Mouse (Mus musculus) E14TG2a.4 (cell line): ENCODE measurements at regions not wholly inside any gene's neighbourhood (a gene's known extent, or its start where the extent isn't known, plus 50 kb on each side); places are given as distances from the start of the nearest gene placed in this dataset.

Experiments
- H3K27me3 ChIP-seq: 2 replicates; pipeline ENCODE4 v1.6.1; 2014; ENCODE audit warnings: low read length, control low read depth; ENCODE audit not compliant: insufficient read depth
- H3K36me3 ChIP-seq: 2 replicates; pipeline ENCODE4 v1.6.1; 2014; ENCODE audit warnings: low read length, control low read depth; ENCODE audit not compliant: insufficient read depth
- H3K4me1 ChIP-seq: replicated peaks from 2 replicates; pipeline ENCODE4 v1.6.1; 2014; ENCODE audit warnings: low read depth, low read length, control low read depth
- H3K4me3 ChIP-seq: replicated peaks from 2 replicates; pipeline ENCODE4 v1.5.1; 2014; ENCODE audit warnings: mild to moderate bottlenecking, low read length
- H3K9me3 ChIP-seq: 2 replicates; pipeline ENCODE4 v1.6.1; 2014; ENCODE audit warnings: low read length, control low read depth
- CTCF ChIP-seq: conservative IDR thresholded peaks from 2 replicates; pipeline ENCODE4 v1.5.1; 2014; ENCODE audit warnings: low read length
- NANOG ChIP-seq: IDR thresholded peaks from 2 replicates; pipeline ENCODE4 v1.6.1; 2014; ENCODE audit warnings: borderline replicate concordance, low read length, mixed read lengths
- POU5F1 ChIP-seq: IDR thresholded peaks from 2 replicates; pipeline ENCODE4 v1.6.1; 2014; ENCODE audit warnings: low read length, borderline replicate concordance

DNA sequence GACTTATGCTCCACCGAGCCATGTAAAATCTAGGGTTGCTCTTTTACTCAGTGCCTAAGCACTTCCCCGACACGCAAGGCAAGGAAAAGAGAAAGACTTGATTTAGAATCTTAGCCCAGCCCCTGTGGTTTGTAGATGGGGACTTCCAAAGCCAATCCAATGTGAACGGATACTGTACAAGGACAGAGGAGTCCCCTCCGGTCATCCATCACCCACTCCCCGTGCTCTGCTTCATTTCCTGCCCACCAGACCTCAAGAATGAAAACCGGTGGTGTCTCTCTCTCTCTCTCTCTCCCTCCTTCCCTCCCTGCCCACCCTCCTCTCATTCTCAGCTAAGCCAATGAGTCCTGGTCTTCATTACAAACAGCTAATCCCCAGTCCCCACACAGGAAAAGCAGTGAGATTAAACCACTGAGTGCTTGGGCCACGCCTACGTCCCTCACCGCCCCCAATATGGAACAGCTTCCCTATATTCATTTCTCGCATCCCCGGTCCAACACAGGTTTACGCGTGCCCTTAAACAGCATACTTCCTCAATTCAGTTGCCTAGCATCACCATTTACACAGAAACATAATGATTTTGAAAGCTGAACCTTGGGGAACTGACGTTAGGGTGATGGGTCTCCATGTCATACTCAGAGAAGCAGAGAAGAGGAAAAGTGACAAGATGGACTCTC is 151.1 kb upstream of the Noct start:
- no peaks in the 10 kb centered on the region for H3K27me3 ChIP-seq
- H3K36me3 ChIP-seq = no peaks in the 10 kb centered on the region
- H3K4me3 ChIP-seq = no peak overlapping the region
- no peak for TF ChIP-seq CTCF
- TF ChIP-seq NANOG = no peak
- no peak for TF ChIP-seq POU5F1
- H3K9me3 ChIP-seq = no peaks in the 10 kb centered on the region
- H3K4me1 ChIP-seq = no peaks in the 10 kb centered on the region

DNA sequence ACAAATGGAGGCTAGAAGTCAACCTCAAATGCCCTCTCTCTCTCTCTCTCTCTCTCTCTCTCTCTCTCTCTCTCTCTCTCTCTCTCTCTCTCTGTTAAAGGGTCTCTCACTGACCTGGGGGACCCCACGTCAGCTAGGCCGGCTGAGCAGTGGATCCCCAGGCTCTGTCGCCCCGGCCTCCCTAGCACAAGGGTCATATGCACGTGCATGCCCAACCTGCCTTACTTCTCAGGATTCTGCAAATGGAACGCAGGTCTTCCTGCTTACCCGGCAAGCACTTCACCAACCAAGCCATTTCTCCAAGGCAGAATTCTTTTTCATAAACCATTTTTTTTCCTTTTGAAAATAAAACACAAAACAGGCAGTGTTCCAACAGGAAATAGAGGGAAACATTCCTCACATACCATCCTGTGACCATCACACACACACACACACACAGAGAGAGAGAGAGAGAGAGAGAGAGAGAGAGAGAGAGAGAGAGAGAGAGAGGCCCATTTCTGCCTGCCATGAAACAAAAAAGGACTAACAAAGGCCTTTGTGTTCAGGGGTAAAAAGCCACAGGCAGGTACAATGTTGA is 150.4 kb upstream of the Noct start:
- H3K27me3 ChIP-seq = no peaks in the 10 kb centered on the region
- H3K36me3 ChIP-seq = no peaks in the 10 kb centered on the region
- no peak overlapping the region for H3K4me3 ChIP-seq
- H3K4me1 ChIP-seq = no peaks in the 10 kb centered on the region
- TF ChIP-seq POU5F1 (no peak), CTCF (no peak), NANOG (no peak)
- no peaks in the 10 kb centered on the region for H3K9me3 ChIP-seq

DNA sequence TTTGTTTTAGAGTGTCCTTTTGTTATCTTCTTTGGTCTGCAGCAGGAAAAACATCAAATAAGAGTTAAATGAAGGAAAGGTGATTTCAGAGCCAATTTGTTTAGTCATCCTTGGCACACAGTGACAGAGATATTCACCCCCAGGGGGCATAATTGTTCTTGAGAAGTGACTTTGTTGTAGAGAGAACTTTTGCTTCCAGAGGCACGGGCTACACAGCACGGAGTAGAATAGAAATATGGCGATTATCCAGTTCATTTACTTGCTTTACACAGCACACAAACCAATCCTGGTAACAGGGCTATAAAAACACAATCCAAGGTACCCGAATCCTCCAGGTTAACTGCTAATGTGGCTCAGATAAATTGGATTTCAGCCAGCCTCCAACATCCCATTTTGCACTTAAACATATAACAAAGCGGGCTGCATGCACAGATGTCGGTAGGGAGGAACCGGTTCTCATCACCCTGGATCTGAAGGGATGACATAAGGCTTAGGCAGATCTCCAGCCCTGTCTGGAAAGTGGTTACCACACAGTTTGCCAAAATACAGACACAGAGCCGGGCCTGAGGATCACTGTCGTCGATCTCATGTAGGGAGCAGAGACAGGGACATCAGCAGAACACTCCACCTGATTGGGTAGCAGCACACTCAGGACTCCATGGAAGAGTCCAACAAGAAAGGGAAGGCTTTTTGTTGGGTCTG is 148.9 kb upstream of the Noct start:
- H3K9me3 ChIP-seq = no peaks in the 10 kb centered on the region
- H3K36me3 ChIP-seq = no peaks in the 10 kb centered on the region
- no peak for TF ChIP-seq NANOG
- TF ChIP-seq POU5F1 = no peak
- TF ChIP-seq CTCF = no peak
- H3K4me3 ChIP-seq = no peak overlapping the region
- H3K27me3 ChIP-seq = no peaks in the 10 kb centered on the region
- H3K4me1 ChIP-seq = no peaks in the 10 kb centered on the region

DNA sequence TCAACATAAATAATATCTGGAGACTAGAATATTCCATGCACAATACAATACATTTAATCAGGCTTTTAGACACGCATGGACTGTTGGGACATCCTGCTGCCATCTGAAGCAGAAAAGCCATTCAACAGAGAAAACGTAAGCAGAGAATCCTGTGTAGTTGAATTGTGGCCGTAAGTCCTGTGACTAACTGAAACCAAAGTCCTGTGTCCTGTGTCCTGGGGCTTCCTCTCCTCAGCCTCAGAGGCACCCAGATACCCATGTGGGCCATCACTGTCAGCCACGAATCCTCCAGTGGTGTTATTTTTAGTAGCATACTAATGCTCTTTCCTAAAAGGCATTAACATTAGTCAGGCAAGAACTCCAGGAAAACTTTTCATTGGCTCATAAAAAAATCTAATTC is 145.8 kb upstream of the Noct start:
- no peaks in the 10 kb centered on the region for H3K27me3 ChIP-seq
- H3K9me3 ChIP-seq = peaks cover 17% of the 10 kb centered on the region
- no peak for TF ChIP-seq NANOG
- no peak for TF ChIP-seq CTCF
- no peaks in the 10 kb centered on the region for H3K36me3 ChIP-seq
- H3K4me3 ChIP-seq = no peak overlapping the region
- no peaks in the 10 kb centered on the region for H3K4me1 ChIP-seq

DNA sequence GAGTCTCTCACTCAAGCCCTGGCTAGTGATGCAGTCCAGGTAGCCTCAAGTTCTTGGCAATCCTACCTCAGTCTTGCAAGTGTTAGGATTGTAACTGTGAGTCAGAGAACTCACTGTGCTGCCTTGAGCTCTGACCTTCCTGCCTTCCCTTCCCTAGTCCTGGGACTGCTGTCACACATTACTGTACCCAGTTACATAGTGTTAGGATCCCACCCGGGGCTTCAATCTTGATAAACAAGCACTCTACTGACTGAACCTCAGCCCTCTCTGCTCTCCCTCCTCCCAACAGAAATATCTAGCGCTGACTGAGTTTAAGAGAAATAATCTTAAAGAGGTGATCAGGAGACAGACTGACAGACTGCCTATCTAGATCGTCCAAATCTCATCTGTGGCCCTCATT is 143.8 kb upstream of the Noct start:
- no peak overlapping the region for H3K4me3 ChIP-seq
- H3K4me1 ChIP-seq = no peaks in the 10 kb centered on the region
- H3K27me3 ChIP-seq = no peaks in the 10 kb centered on the region
- H3K9me3 ChIP-seq = peaks cover 17% of the 10 kb centered on the region
- no peaks in the 10 kb centered on the region for H3K36me3 ChIP-seq
- no peak for TF ChIP-seq POU5F1
- no peak for TF ChIP-seq NANOG
- TF ChIP-seq CTCF = no peak

DNA sequence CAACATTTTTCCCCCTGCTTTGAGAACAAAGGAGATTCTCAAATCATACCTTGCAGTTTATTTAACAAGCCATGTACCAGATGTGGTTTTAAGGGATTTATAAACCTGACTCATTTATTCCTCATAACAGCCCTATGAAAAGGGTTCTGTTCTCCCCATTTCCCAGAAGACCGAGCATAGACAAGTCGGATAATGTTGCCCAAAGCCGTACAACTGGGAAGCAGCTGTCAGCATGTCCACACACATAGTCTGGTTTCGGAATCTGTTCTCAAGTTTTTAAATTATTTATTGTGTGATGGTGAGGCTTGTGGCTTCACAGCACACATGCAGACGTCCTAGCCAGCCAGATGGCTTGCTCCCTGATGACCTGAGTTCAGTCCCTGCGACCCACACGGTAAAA is 143.4 kb upstream of the Noct start:
- no peaks in the 10 kb centered on the region for H3K36me3 ChIP-seq
- no peaks in the 10 kb centered on the region for H3K27me3 ChIP-seq
- H3K4me3 ChIP-seq = no peak overlapping the region
- peaks cover 17% of the 10 kb centered on the region for H3K9me3 ChIP-seq
- peaks cover 4% of the 10 kb centered on the region; the same call in 1 of the 2 replicates for H3K4me1 ChIP-seq
- no peak for TF ChIP-seq NANOG

DNA sequence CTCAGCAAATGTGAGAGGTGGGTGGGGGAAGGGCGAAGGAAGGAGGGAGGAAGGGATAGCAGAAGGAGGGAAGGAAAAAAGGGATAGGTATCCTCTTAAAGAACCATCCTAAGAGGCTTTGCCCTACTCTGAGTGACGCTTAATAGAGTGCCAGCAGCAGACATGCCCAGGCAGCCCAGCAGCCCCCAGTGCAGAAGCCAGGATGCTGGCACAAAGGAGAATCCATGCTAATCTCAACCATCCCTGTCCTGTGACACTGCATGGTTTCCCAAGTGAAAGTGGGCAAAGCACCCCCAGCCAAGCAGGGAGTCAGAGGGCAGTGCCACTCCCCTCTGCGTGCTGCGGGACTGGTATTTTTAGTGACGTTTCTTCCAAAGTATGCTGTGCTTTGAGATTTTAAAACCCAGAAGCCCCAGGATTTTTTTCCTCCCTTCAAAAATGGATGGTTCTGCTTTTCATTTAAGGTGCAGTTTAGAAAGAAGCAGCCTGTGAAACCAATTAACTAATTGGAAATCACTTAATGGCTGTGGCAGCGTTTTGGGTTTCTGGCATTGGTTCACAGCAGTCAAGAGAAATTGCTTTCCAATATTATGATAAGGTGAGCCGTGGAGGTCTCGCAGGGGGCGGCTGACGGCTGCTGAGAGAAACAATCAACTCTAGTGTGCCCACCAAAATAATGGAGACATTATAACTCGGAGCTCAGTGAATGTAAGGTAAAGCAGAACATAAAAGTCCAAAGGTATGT is 141.2 kb upstream of the Noct start:
- TF ChIP-seq CTCF (no peak), POU5F1 (no peak), NANOG (no peak)
- Histone ChIP-seq H3K36me3 (no peaks in the 10 kb centered on the region), H3K4me3 (no peak overlapping the region), H3K27me3 (no peaks in the 10 kb centered on the region), H3K4me1 (peaks cover 20% of the 10 kb centered on the region), H3K9me3 (peaks cover 17% of the 10 kb centered on the region)

DNA sequence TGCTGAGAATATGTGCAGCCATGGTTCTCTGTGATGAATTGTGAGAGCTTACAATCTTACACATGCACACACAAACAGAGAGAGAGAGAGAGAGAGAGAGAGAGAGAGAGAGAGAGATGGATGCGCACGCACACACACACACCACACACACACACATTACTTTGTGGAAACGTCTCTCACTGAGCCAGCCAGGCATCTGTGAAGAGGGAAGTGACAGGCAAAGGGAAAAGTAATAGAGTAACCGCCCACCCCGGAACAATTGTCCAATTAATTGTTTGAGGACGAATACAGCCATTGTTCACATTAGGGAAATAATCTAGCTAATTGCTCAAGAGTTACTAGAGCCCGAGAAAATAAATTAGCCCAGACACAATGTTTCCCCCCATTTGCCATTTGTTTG is 140.7 kb upstream of the Noct start:
- TF ChIP-seq NANOG (no peak), POU5F1 (no peak), CTCF (no peak)
- H3K27me3 ChIP-seq = no peaks in the 10 kb centered on the region
- H3K4me3 ChIP-seq = no peak overlapping the region
- H3K9me3 ChIP-seq = peaks cover 17% of the 10 kb centered on the region
- H3K36me3 ChIP-seq = no peaks in the 10 kb centered on the region
- H3K4me1 ChIP-seq = peaks cover 25% of the 10 kb centered on the region
